Mouse (Mus musculus) embryo, embryonic 9.5 days (tissue): Measurements from ENCODE around the gene Grm4.

Experiments
- DNase-seq: peaks from one replicate; pipeline ENCODE4 v3.0.0-alpha.2; 2017; ENCODE audit errors: extremely low spot score

The Grm4 gene

GRCm38 (mm10) chr17:27511865-27512618 is 9.2 kb downstream of the Grm4 start:
- DNase-seq = no peak

GRCm38 (mm10) chr17:27511125-27511735 is 10.0 kb downstream of the Grm4 start:
- no peak for DNase-seq

GRCm38 (mm10) chr17:27510258-27511124 is 10.7 kb downstream of the Grm4 start:
- no peak for DNase-seq

GRCm38 (mm10) chr17:27509056-27509455 is 12.1 kb downstream of the Grm4 start:
- DNase-seq = no peak

- no peak for DNase-seq
These were observed 12.7 kb downstream of the Grm4 start for GRCm38 (mm10) chr17:27508513-27508912.

- no peak for DNase-seq
These were observed 13.2 kb downstream of the Grm4 start for GRCm38 (mm10) chr17:27508002-27508401.

- DNase-seq = no peak
These were observed 13.6 kb downstream of the Grm4 start for GRCm38 (mm10) chr17:27507591-27507945.

GRCm38 (mm10) chr17:27506871-27507590 is 14.2 kb downstream of the Grm4 start:
- DNase-seq = no peak

GRCm38 (mm10) chr17:27506362-27506761 is 14.8 kb downstream of the Grm4 start:
- no peak for DNase-seq

GRCm38 (mm10) chr17:27505221-27505881 is 15.9 kb downstream of the Grm4 start:
- peak; percentile 81 for DNase-seq

- DNase-seq = no peak
These were observed 17.3 kb downstream of the Grm4 start for GRCm38 (mm10) chr17:27503869-27504268.

GRCm38 (mm10) chr17:27502736-27503445 is 18.3 kb downstream of the Grm4 start:
- no peak for DNase-seq

GRCm38 (mm10) chr17:27502288-27502687 is 18.9 kb downstream of the Grm4 start:
- DNase-seq = no peak

GRCm38 (mm10) chr17:27501331-27502251 is 19.6 kb downstream of the Grm4 start:
- peak; percentile 78 for DNase-seq

GRCm38 (mm10) chr17:27500811-27501210 is 20.4 kb downstream of the Grm4 start:
- DNase-seq = no peak

- DNase-seq = no peak
These were observed 22.1 kb downstream of the Grm4 start for GRCm38 (mm10) chr17:27499080-27499479.

GRCm38 (mm10) chr17:27497798-27498197 is 23.4 kb downstream of the Grm4 start:
- no peak for DNase-seq

GRCm38 (mm10) chr17:27495008-27495540 is 26.1 kb downstream of the Grm4 start:
- DNase-seq = no peak

- DNase-seq = no peak
These were observed 27.2 kb downstream of the Grm4 start for GRCm38 (mm10) chr17:27493969-27494368.
